Mouse (Mus musculus): Measurements from ENCODE around the gene Art4. TPM values are rescaled to one million over a fixed set of nuclear protein-coding genes. Genes with fewer than 3 reads are reported as not detected.

Gene Art4
- 21.8 and 22.5 TPM in 2 replicates for polyA plus RNA-seq (2016; fragmentation: Nextera tagmentation; extraction: Ambion mirVana)

- WGBS = 8% methylated on average over 18 of the region's 18 CpGs
- Histone ChIP-seq H3K4me1 (replicated peaks) (peaks cover 75% of the 10 kb centered on the region), H3K4me2 (peak within 1 kb of the TSS; percentile 66), H3K9ac (peak within 1 kb of the TSS; percentile 67), H3K27me3 (replicated peaks) (no peaks in the 10 kb centered on the region), H3K9me3 (replicated peaks) (no peaks in the 10 kb centered on the region), H3K27ac (ENCODE audit: poor library complexity, severe bottlenecking) (peak within 1 kb of the TSS; percentile 98), H3K36me3 (0 out of 2 replicates have a peak, but pooled peaks cover 3% of the 10 kb centered on the region), H3K4me3 (peak within 1 kb of the TSS; percentile 49)
- ATAC-seq (ENCODE audit: insufficient number of reproducible peaks, low FRiP score) = peak; percentile 91
Observed at GRCm38 (mm10) chr6:136857186-136857872, at the start of gene Art4. Art4 (minus strand) TSS chr6:136857733.

GRCm38 (mm10) chr6:136906937-136907293 is 49.4 kb upstream of the Art4 start:
- H3K36me3 ChIP-seq = no peaks in the 10 kb centered on the region
- no peak overlapping the region for H3K4me2 ChIP-seq
- peaks cover 19% of the 10 kb centered on the region for H3K4me1 ChIP-seq (replicated peaks)
- no peak overlapping the region for H3K27ac ChIP-seq (ENCODE audit: poor library complexity, severe bottlenecking)
- 74% methylated on average over 10 of the region's 10 CpGs for WGBS
- ATAC-seq (ENCODE audit: insufficient number of reproducible peaks, low FRiP score) = no peak
- H3K4me3 ChIP-seq = no peak overlapping the region
- H3K27me3 ChIP-seq (replicated peaks) = no peaks in the 10 kb centered on the region
- no peak overlapping the region for H3K9ac ChIP-seq
- H3K9me3 ChIP-seq (replicated peaks) = no peaks in the 10 kb centered on the region

GRCm38 (mm10) chr6:136906283-136906936 is 48.9 kb upstream of the Art4 start:
- Histone ChIP-seq H3K4me1 (replicated peaks) (peaks cover 19% of the 10 kb centered on the region), H3K4me2 (no peak overlapping the region), H3K27me3 (replicated peaks) (no peaks in the 10 kb centered on the region), H3K9me3 (replicated peaks) (no peaks in the 10 kb centered on the region), H3K4me3 (no peak overlapping the region), H3K9ac (no peak overlapping the region), H3K27ac (ENCODE audit: poor library complexity, severe bottlenecking) (no peak overlapping the region), H3K36me3 (no peaks in the 10 kb centered on the region)
- ATAC-seq (ENCODE audit: insufficient number of reproducible peaks, low FRiP score) = no peak
- 64% methylated on average over 19 of the region's 19 CpGs for WGBS

- Histone ChIP-seq H3K9ac (no peak overlapping the region), H3K27me3 (replicated peaks) (no peaks in the 10 kb centered on the region), H3K9me3 (replicated peaks) (0 out of 2 replicates have a peak, but pooled peaks cover 3% of the 10 kb centered on the region), H3K27ac (ENCODE audit: poor library complexity, severe bottlenecking) (no peak overlapping the region), H3K4me3 (no peak overlapping the region), H3K4me2 (no peak overlapping the region), H3K36me3 (no peaks in the 10 kb centered on the region), H3K4me1 (replicated peaks) (peaks cover 7% of the 10 kb centered on the region)
- 67% methylated on average over 8 of the region's 8 CpGs for WGBS
- ATAC-seq (ENCODE audit: insufficient number of reproducible peaks, low FRiP score) = no peak
Observed at GRCm38 (mm10) chr6:136903885-136904470, 46.4 kb upstream of the Art4 start.

GRCm38 (mm10) chr6:136902527-136902926 is 45.0 kb upstream of the Art4 start:
- no peak overlapping the region for H3K4me2 ChIP-seq
- no peak overlapping the region for H3K27ac ChIP-seq (ENCODE audit: poor library complexity, severe bottlenecking)
- 0 out of 2 replicates have a peak, but pooled peaks cover 3% of the 10 kb centered on the region for H3K9me3 ChIP-seq (replicated peaks)
- H3K4me1 ChIP-seq (replicated peaks) = peaks cover 20% of the 10 kb centered on the region
- WGBS = 79% methylated on average over 9 of the region's 9 CpGs
- H3K27me3 ChIP-seq (replicated peaks) = no peaks in the 10 kb centered on the region
- no peak for ATAC-seq (ENCODE audit: insufficient number of reproducible peaks, low FRiP score)
- H3K9ac ChIP-seq = no peak overlapping the region
- no peaks in the 10 kb centered on the region for H3K36me3 ChIP-seq
- no peak overlapping the region for H3K4me3 ChIP-seq

GRCm38 (mm10) chr6:136901010-136901409 is 43.5 kb upstream of the Art4 start:
- H3K4me1 ChIP-seq (replicated peaks) = peaks cover 15% of the 10 kb centered on the region
- H3K4me2 ChIP-seq = no peak overlapping the region
- H3K9me3 ChIP-seq (replicated peaks) = 0 out of 2 replicates have a peak, but pooled peaks cover 3% of the 10 kb centered on the region
- H3K9ac ChIP-seq = no peak overlapping the region
- no peak overlapping the region for H3K27ac ChIP-seq (ENCODE audit: poor library complexity, severe bottlenecking)
- WGBS = 65% methylated on average over 2 of the region's 2 CpGs
- H3K4me3 ChIP-seq = no peak overlapping the region
- no peaks in the 10 kb centered on the region for H3K27me3 ChIP-seq (replicated peaks)
- H3K36me3 ChIP-seq = no peaks in the 10 kb centered on the region
- ATAC-seq (ENCODE audit: insufficient number of reproducible peaks, low FRiP score) = no peak

- 47% methylated on average over 4 of the region's 4 CpGs for WGBS
- no peak overlapping the region for H3K27ac ChIP-seq (ENCODE audit: poor library complexity, severe bottlenecking)
- H3K9me3 ChIP-seq (replicated peaks) = 0 out of 2 replicates have a peak, but pooled peaks cover 3% of the 10 kb centered on the region
- H3K36me3 ChIP-seq = no peaks in the 10 kb centered on the region
- no peak for ATAC-seq (ENCODE audit: insufficient number of reproducible peaks, low FRiP score)
- H3K4me3 ChIP-seq = no peak overlapping the region
- H3K9ac ChIP-seq = no peak overlapping the region
- no peak overlapping the region for H3K4me2 ChIP-seq
- no peaks in the 10 kb centered on the region for H3K27me3 ChIP-seq (replicated peaks)
- H3K4me1 ChIP-seq (replicated peaks) = peaks cover 15% of the 10 kb centered on the region
Observed at GRCm38 (mm10) chr6:136900369-136901009, 43.0 kb upstream of the Art4 start.

GRCm38 (mm10) chr6:136898954-136899353 is 41.4 kb upstream of the Art4 start:
- Histone ChIP-seq H3K4me3 (no peak overlapping the region), H3K36me3 (no peaks in the 10 kb centered on the region), H3K27ac (ENCODE audit: poor library complexity, severe bottlenecking) (0 out of 2 replicates have a peak overlapping the region, but pooled peaks have one; percentile 48), H3K4me1 (replicated peaks) (peaks cover 20% of the 10 kb centered on the region), H3K4me2 (no peak overlapping the region), H3K9me3 (replicated peaks) (0 out of 2 replicates have a peak, but pooled peaks cover 3% of the 10 kb centered on the region), H3K27me3 (replicated peaks) (no peaks in the 10 kb centered on the region), H3K9ac (no peak overlapping the region)
- 63% methylated on average over 2 of the region's 2 CpGs for WGBS
- no peak for ATAC-seq (ENCODE audit: insufficient number of reproducible peaks, low FRiP score)

GRCm38 (mm10) chr6:136898222-136898621 is 40.7 kb upstream of the Art4 start:
- Histone ChIP-seq H3K36me3 (no peaks in the 10 kb centered on the region), H3K9me3 (replicated peaks) (0 out of 2 replicates have a peak, but pooled peaks cover 3% of the 10 kb centered on the region), H3K4me2 (no peak overlapping the region), H3K4me3 (no peak overlapping the region), H3K27ac (ENCODE audit: poor library complexity, severe bottlenecking) (peak overlapping the region; percentile 48; the same call in 1 of the 2 replicates), H3K4me1 (replicated peaks) (peaks cover 20% of the 10 kb centered on the region), H3K9ac (no peak overlapping the region), H3K27me3 (replicated peaks) (no peaks in the 10 kb centered on the region)
- 10% methylated on average over 4 of the region's 4 CpGs for WGBS
- ATAC-seq (ENCODE audit: insufficient number of reproducible peaks, low FRiP score) = peak; percentile 60

GRCm38 (mm10) chr6:136897789-136898188 is 40.3 kb upstream of the Art4 start:
- Histone ChIP-seq H3K9me3 (replicated peaks) (0 out of 2 replicates have a peak, but pooled peaks cover 3% of the 10 kb centered on the region), H3K27ac (ENCODE audit: poor library complexity, severe bottlenecking) (0 out of 2 replicates have a peak overlapping the region, but pooled peaks have one; percentile 35), H3K4me3 (no peak overlapping the region), H3K9ac (no peak overlapping the region), H3K36me3 (no peaks in the 10 kb centered on the region), H3K4me2 (no peak overlapping the region), H3K27me3 (replicated peaks) (no peaks in the 10 kb centered on the region), H3K4me1 (replicated peaks) (peaks cover 20% of the 10 kb centered on the region)
- no peak for ATAC-seq (ENCODE audit: insufficient number of reproducible peaks, low FRiP score)
- 52% methylated on average over 4 of the region's 4 CpGs for WGBS

All from heart, embryonic 12.5 days (tissue).